Mouse (Mus musculus) midbrain, embryonic 10.5 days (tissue): ENCODE data around the gene Fam98b. TPM values are rescaled to one million over a fixed set of nuclear protein-coding genes. Genes with fewer than 3 reads are reported as not detected.

ENCODE experiments used
- DNase-seq: peaks from one replicate; pipeline ENCODE4 v3.0.0-alpha.2; 2017; ENCODE audit warnings: low spot score
- H3K27ac ChIP-seq: fragments of 300-500 bp; sonication (generic); replicated peaks from 2 replicates; pipeline ENCODE4 v1.5.1; 2016; ENCODE audit warnings: mild to moderate bottlenecking
- H3K27me3 ChIP-seq: fragments of 300-500 bp; sonication (generic); 2 replicates; pipeline ENCODE4 v1.6.1; 2016; ENCODE audit warnings: low read depth, mild to moderate bottlenecking; ENCODE audit not compliant: poor library complexity, severe bottlenecking
- H3K36me3 ChIP-seq: fragments of 300-500 bp; sonication (generic); 2 replicates; pipeline ENCODE4 v1.6.1; 2016; ENCODE audit warnings: mild to moderate bottlenecking, moderate library complexity
- H3K4me1 ChIP-seq: fragments of 300-500 bp; sonication (generic); 2 replicates; pipeline ENCODE4 v1.6.1; 2016
- H3K4me3 ChIP-seq: fragments of 300-500 bp; sonication (generic); 2 replicates; pipeline ENCODE4 v1.5.1; 2016; ENCODE audit warnings: mild to moderate bottlenecking, moderate library complexity
- H3K9me3 ChIP-seq: fragments of 300-500 bp; sonication (generic); replicated peaks from 2 replicates; pipeline ENCODE4 v1.6.1; 2016; ENCODE audit warnings: mild to moderate bottlenecking
- WGBS: fragments of 180-500 bp; shearing (Covaris S2); methylation state at CpG from one replicate; pipeline ENCODE4 v1.1.7; 2016; 5-methylcytosine and 5-hydroxymethylcytosine counted together
- polyA plus RNA-seq: library from polyadenylated mRNA; unstranded; fragments of >200 nt; fragmentation: Nextera tagmentation; extraction: Ambion mirVana; gene quantifications from 2 replicates; pipeline ENCODE4 v1.2.1, GENCODE M21; 2016

Gene Fam98b
- polyA plus RNA-seq, 1 experiment from 2014 or later, result 20.1 TPM

GRCm38 (mm10) chr2:117309046-117309445 lies 59.5 kb downstream of the Fam98b start:
- WGBS, result 85% methylated on average over 2 of the region's 2 CpGs
- no peaks in the 10 kb centered on the region for H3K27me3 ChIP-seq

GRCm38 (mm10) chr2:117311349-117311748 lies 61.8 kb downstream of the Fam98b start:
- no peak for DNase-seq

More at GRCm38 (mm10) chr2:117309046-117309445, 59.5 kb downstream of the Fam98b start:
- Histone ChIP-seq H3K9me3 (no peaks in the 10 kb centered on the region), H3K4me1 (peaks cover 10% of the 10 kb centered on the region; the same call in 1 of the 2 replicates), H3K4me3 (no peak overlapping the region), H3K27ac (no peak overlapping the region), H3K36me3 (no peaks in the 10 kb centered on the region)
- no peak for DNase-seq

GRCm38 (mm10) chr2:117312030-117312429 lies 62.5 kb downstream of the Fam98b start:
- no peak overlapping the region for H3K4me3 ChIP-seq
- no peaks in the 10 kb centered on the region for H3K27me3 ChIP-seq
- H3K36me3 ChIP-seq, result no peaks in the 10 kb centered on the region
- WGBS, result 60% methylated on average over 2 of the region's 2 CpGs
- H3K27ac ChIP-seq, result 0 out of 2 replicates have a peak overlapping the region, but pooled peaks have one; percentile 28
- no peak for DNase-seq
- H3K4me1 ChIP-seq, result peaks cover 10% of the 10 kb centered on the region; the same call in 1 of the 2 replicates
- H3K9me3 ChIP-seq, result peaks cover 5% of the 10 kb centered on the region; the same call in 1 of the 2 replicates

More at GRCm38 (mm10) chr2:117311349-117311748, 61.8 kb downstream of the Fam98b start:
- Histone ChIP-seq H3K27me3 (no peaks in the 10 kb centered on the region), H3K36me3 (no peaks in the 10 kb centered on the region), H3K9me3 (no peaks in the 10 kb centered on the region; the same call in 1 of the 2 replicates), H3K27ac (no peak overlapping the region), H3K4me3 (no peak overlapping the region), H3K4me1 (peaks cover 10% of the 10 kb centered on the region; the same call in 1 of the 2 replicates)
- 78% methylated on average over 1 of the region's 1 CpGs for WGBS

- Histone ChIP-seq H3K9me3 (peaks cover 5% of the 10 kb centered on the region; the same call in 1 of the 2 replicates), H3K27ac (peak overlapping the region; percentile 28; the same call in 1 of the 2 replicates), H3K27me3 (no peaks in the 10 kb centered on the region), H3K36me3 (no peaks in the 10 kb centered on the region), H3K4me1 (peaks cover 10% of the 10 kb centered on the region; the same call in 1 of the 2 replicates), H3K4me3 (no peak overlapping the region)
- DNase-seq, result no peak
- 77% methylated on average over 7 of the region's 7 CpGs for WGBS
Observed at GRCm38 (mm10) chr2:117312441-117312895, 62.9 kb downstream of the Fam98b start.

GRCm38 (mm10) chr2:117313586-117314235 lies 64.2 kb downstream of the Fam98b start:
- peaks cover 10% of the 10 kb centered on the region; the same call in 1 of the 2 replicates for H3K4me1 ChIP-seq
- no peaks in the 10 kb centered on the region for H3K36me3 ChIP-seq
- no peak for DNase-seq
- H3K4me3 ChIP-seq, result no peak overlapping the region
- H3K27ac ChIP-seq, result no peak overlapping the region
- H3K9me3 ChIP-seq, result peaks cover 5% of the 10 kb centered on the region; the same call in 1 of the 2 replicates
- no peaks in the 10 kb centered on the region for H3K27me3 ChIP-seq
- 87% methylated on average over 5 of the region's 5 CpGs for WGBS

- H3K4me1 ChIP-seq, result no peaks in the 10 kb centered on the region
- no peaks in the 10 kb centered on the region for H3K36me3 ChIP-seq
- DNase-seq, result no peak
- H3K27me3 ChIP-seq, result no peaks in the 10 kb centered on the region
- H3K4me3 ChIP-seq, result no peak overlapping the region
- H3K9me3 ChIP-seq, result peaks cover 5% of the 10 kb centered on the region; the same call in 1 of the 2 replicates
- WGBS, result 87% methylated on average over 3 of the region's 3 CpGs
- H3K27ac ChIP-seq, result no peak overlapping the region
Observed at GRCm38 (mm10) chr2:117318991-117319390, 69.5 kb downstream of the Fam98b start.

Other genes with a start within 250 kb of the Fam98b start
- gene Spred1, start 128.4 kb upstream of the Fam98b start, polyA plus RNA-seq, result 7.2 and 8.5 TPM in 2 replicates
- 0.57 and 0.78 TPM in 2 replicates for gene Rasgrp1, start 93.3 kb downstream of the Fam98b start, polyA plus RNA-seq